Mouse (Mus musculus) urinary bladder, postnatal 25 days (tissue): Measurements from ENCODE around the gene Timm8b.
"Not testable (repeated sequence)": the region's sequence is repeated elsewhere in the genome, so short reads cannot be mapped to it uniquely, and the experiment has no call there.

Source experiments
- DNase-seq: peaks from one replicate; pipeline ENCODE4 v3.0.0; 2022; ENCODE audit warnings: low spot score

The Timm8b gene

GRCm38 (mm10) chr9:50602055-50602845, 1.5 kb upstream of the Timm8b start:
- no peak for DNase-seq

GRCm38 (mm10) chr9:50603998-50604324, 251 bp downstream of the Timm8b start:
- DNase-seq, result no peak

- no peak for DNase-seq
Measured at GRCm38 (mm10) chr9:50604338-50604737, 628 bp downstream of the Timm8b start.

GRCm38 (mm10) chr9:50612115-50612514, 8.4 kb downstream of the Timm8b start:
- DNase-seq, result no peak

DNA sequence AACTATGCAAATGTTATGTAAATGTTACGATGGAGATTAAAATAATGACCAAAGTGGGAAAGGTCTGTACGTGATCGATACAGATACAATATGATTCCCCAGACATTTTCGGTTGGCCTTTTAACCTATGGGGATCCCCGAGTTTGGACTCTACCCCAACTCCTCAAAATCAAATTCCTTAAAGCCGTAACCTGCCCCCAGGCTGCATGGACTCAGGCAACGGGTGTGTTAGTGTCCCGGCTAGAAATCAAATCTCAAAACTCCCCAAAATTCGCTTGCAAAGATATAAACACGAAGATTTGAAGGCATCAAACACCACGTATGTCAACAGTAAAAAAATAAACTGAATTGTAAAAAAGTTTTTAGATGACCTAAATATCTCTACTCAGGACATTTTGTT, 12.5 kb downstream of the Timm8b start:
- no peak for DNase-seq

- peak; percentile 87 for DNase-seq
Measured at GRCm38 (mm10) chr9:50616766-50617603, 13.3 kb downstream of the Timm8b start, which contains the start of the genes Pih1d2 and Nkapd1. Gene Pih1d2 (plus strand): TSS chr9:50617321. Gene Nkapd1 (minus strand): TSS chr9:50617464.

DNA sequence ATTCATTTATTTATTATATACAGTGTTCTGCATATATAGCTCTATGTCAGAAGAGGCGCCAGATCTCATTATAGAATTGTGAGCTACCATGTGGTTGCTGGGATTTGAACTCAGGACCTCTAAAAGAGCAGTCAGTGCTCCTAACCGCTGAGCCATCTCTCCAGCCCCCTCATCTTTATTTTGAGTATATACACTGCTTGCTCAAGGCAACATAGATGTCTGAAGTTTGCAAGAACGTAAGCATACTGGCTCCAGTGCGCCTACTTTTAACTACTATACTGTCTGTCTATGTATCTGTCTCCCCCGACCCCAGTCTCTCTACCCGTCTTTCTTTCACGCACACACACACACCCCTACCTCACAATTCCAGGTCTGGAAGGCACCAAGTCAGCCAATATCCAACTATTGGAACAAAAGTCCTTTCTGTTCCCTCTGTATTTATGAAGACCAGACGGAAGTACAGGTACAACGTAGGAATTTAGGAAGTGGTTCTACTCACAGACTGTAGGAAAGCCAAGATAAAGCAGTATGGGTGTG, 14.2 kb downstream of the Timm8b start:
- DNase-seq, result no peak

DNA sequence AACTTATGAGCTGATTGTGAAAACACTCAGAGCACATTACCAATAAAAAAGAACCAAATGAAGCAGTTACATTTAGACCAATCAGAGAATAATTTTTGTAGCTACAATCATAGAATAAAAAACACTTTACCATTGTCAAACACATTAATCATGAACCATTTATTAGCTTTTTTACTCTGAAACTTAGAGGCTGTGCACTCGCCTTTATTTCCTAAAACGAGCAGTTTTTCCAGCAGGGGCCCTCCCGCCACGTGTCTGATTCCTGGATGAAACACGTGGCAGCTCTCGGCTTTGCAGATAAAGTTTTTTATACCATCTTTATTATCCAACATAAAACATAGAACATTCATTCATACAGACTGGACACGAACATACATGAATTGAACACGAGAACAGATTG, 27.2 kb downstream of the Timm8b start:
- DNase-seq, result not testable (repeated sequence)

- no peak for DNase-seq
Measured at GRCm38 (mm10) chr9:50632016-50632688, 28.4 kb downstream of the Timm8b start.

DNA sequence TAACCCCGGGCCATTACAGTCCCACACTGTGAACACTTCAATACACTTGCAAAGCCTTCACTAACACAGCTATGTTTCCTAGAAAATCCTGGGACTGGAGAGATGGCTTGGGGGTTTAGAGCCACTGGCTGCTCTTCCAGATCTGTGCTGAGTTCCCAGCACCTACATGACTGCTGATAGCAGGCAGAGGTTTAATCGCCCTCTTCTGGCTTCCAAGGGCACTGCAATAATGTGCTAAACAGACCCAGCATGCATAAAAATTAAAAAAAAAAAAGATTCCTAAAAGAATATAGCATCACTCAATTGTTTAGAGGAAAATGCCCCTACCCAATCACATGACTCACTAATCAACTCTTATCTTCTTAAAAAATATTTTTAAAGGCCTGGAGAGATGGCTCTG, 29.3 kb downstream of the Timm8b start:
- no peak for DNase-seq

DNA sequence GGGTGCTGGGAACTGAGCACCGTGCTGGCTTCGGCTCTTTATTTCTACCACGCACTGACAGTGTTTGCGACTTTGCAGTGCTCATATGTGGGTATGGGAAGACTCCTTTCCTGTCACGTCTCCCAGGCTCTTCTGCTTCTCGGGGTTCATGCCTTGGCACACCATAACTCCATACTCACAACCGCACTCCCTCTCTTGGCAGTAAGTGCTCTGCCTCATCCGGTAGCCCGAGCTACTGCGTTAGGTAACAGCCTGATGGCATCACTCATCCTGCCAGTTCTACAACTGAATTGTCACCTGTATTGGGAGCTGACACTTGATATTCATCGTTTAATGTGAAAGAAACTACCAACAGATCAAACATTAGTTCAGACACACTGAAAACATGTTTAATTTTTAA, 30.6 kb downstream of the Timm8b start:
- DNase-seq, result no peak

DNA sequence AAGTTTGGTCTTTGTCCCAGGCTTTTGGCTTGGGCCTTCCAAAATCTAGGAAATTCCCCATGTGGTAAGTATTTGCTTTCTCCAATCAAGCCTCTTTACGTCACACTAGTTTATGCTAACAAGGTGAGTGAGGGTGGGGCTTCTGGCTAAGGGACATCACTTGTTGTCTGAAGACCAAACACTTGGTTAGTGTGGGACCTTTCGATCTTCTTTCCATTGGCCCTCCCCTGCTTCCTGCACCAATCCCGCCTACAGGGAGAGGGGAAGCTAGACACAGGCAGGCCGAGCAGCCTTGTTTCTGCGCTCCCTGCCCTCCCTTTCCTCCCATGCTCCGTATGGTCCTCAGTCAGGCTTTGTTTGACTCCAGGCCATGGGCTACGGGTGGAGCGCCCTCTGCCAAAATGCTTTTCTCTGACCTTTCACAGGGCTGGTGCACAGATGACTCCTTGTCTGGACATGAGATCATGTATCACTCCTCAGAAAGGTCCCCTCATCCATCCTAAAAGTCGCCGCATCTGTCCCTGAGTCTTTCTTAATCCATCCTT, 43.2 kb downstream of the Timm8b start:
- DNase-seq, result no peak

GRCm38 (mm10) chr9:50650503-50650902, 46.8 kb downstream of the Timm8b start:
- DNase-seq, result no peak
